Mouse (Mus musculus) layer of hippocampus, adult 18-20 months (tissue): ENCODE results near the gene Mknk2. TPM values are rescaled to one million over a fixed set of nuclear protein-coding genes. Genes with fewer than 3 reads are reported as not detected.
"Not testable (repeated sequence)": the region's sequence is repeated elsewhere in the genome, so short reads cannot be mapped to it uniquely, and the experiment has no call there.

Experiments used
- DNase-seq, 2 experiments: peaks; one replicate each; pipeline ENCODE4 v3.0.0; 2022; ENCODE audit warnings: low spot score in 2 of 2
- total RNA-seq, 2 experiments: library from RNA; stranded (reverse); gene quantifications; 2 replicates each; pipeline ENCODE4 v1.2.3; 2021

The Mknk2 gene
- total RNA-seq, 2 experiments from 2014 or later = 44.7 to 46.1 TPM

DNA sequence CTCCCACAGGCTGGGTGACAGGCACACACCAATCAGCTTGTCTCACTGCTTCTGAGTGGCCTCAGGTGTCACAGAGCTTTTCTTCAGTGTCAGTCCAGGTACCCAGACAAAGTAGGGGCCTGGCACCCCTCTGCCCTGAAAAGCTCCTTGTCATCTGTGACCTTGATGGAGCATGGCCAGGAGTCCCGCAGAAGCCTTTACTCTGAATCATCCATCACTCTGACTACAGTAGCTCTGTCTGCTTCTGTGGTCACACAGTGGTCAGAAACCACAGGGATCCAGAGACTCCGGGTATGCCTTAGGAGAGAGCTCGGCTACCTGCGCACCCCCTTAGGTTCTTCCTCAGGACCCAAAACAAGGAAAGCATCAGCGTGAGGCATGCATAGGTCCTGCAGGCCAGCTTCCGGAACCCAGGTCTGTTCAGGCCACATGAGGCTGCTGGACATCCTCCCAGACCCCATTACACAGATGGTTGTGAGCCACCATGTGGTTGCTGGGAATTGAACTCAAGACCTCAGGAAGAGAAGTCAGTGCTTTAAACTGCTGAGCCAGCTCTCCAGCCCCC lies 24.7 kb downstream of the Mknk2 start:
- no peak for DNase-seq

DNA sequence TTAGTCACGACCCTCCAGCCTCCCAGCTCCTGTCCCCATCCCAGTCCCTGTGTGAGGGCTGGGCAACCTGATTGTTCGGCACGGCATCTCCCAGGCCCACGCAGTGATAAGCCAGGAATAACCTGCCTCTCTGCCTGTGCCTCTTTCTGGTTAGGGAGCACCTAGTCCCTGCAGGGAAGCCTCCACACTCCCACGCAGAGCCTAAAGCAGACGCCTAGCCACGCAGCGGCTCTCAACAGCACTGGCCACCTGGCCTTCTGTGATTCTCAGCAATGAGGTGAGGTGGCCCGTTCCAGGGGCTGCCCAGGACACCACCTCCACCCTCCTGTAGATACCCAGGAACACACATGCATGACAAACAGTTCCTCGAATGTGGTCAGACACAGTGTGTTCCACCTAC lies 27.5 kb downstream of the Mknk2 start:
- no peak for DNase-seq

DNA sequence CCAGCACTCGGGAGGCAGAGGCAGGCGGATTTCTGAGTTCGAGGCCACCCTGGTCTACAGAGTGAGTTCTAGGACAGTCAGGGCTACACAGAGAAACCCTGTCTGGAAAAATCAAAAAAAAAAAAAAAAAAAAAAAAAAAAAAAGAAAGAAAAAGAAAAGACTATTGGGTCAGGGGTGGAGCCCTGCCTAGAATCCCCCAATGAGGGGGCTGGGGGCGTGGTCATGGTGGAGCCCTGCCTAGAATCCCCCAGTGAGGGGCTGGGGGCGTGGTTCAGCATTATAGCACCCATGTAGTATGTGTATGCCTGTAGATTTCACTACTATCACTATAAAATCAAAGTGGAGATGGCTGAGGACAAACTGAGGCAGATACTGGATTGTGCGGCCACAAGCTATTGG lies 28.0 kb downstream of the Mknk2 start:
- DNase-seq = not testable (repeated sequence)

DNA sequence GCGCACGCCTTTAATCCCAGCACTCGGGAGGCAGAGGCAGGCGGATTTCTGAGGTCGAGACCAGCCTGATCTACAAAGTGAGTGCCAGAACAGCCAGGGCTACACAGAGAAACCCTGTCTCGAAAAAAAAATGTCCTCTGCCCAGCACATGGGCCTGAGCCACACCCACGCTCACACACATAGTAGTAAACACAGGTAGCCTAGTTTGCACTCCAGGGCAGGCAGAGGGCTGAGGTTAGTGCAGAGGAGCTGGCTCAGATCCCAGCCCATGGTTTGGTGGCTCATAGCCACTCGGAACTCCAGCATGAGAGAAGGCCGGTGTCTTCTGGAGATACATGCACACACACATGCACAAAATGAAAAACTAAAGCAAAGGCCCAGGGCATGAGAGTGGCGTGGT lies 31.0 kb downstream of the Mknk2 start:
- no peak for DNase-seq

DNA sequence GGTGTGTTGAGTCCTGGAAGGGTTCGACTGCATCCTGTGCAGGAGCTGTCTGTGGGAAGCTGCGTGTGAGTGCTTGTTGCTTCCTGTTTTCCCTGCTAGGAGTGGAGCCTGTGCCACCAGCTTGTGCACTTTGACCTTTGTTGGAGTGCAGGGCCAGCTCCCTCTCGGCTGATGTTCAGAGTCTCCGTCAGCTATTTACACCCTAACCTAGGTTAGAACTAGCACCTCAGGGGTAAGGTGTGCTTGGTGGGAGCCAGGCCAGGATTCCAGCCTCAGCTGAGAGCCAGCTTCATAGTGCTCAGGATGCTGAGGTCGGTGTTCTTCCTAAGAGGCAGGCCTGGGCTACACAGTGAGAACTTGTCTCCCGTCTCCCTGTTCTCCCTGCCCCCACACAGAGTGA lies 42.6 kb downstream of the Mknk2 start:
- DNase-seq = no peak

DNA sequence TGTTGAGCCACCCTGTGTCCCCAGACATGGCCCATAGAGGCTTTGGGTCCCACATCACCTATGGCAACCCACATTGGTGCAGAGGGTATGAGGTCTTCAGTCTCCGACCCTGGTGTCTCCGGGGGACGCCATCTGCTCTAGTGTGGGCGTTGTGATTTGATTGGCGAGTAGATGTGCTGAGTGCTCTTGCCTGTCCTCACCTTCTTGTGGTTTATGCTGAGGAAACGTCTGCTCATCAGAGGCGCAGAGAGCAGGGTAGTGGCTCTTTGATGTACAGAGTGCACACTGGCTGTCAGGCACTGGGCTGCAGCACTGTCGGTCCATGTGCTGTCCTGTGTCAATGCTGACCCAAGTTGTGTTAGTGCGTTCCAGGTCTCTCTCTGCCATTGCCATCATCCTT lies 49.0 kb downstream of the Mknk2 start:
- no peak for DNase-seq

DNA sequence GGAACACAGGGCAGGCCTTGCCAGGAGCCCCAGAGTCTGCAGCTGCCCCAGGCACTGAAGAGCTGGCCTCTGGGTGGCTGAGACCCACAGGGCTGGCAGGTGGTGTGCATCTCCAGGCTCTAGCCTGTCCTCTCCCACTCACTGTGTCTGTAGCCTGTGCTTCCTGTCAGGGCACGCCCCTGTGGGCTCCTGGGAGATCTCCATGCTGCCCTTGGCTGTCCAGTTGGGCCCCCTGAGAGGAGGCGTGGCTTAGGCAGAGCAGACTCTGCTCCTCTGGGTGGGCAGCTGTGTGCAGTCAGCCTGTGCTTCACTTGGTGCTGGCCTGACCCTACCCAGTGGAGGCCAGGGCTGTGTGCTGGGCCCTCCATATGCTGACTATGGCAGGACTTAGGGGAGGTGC lies 50.2 kb downstream of the Mknk2 start:
- no peak for DNase-seq

DNA sequence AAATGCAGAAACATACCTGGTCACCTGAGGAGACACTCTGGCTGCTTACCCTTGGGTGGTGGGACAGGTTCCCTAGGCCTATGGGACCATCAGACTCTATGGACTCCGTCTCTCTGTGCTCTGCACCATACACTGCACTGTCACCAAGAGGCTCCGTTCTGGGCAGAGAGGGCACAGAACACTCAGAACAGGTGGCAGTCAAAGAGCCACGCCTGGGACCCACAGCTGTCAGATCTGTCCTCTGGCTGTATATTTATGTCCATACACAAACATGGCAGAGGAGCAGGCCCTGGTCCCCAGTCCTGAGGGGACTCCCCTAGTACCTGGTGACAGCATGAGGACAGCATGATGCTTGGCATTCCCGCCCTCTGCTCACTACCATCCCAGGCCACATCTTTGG lies 52.1 kb downstream of the Mknk2 start:
- no peak for DNase-seq

DNA sequence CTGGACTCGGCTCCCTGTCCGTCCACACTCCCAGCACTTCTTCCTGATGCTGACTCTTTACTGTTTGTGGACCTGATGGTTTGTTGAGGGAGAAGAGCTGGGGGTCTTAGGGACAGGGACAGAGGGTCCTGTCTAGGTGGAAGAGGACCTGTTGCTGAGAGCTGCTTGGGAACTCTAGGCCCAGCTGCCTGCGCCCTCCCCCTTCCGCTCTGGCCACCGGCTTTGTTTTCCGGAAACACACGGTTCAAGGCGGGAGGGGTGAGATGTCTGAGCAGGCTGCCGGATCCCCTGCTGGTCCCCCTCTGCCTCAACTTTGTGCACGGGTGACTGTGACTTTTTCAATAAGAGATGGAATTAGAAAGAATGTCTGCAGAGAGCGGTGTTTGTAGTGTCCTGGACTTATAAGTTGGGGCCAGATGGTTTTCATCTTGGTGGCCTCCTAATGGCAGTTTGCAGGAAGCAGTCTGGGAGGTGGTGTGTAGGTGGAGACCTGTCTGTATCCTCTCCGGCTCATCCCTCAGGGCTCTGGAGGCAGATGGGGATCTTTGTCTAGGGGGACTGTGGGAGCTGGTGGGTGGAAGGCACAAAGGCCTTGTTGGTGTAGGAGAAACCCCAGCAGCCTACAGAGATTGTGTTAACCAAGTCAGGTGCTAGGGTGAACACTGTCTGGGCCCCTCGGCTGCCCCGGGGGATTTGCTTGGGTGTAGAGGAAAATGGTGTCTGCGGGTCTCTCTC lies 54.3 kb downstream of the Mknk2 start:
- peak in 1 of 2 experiments; percentile 62 for DNase-seq

DNA sequence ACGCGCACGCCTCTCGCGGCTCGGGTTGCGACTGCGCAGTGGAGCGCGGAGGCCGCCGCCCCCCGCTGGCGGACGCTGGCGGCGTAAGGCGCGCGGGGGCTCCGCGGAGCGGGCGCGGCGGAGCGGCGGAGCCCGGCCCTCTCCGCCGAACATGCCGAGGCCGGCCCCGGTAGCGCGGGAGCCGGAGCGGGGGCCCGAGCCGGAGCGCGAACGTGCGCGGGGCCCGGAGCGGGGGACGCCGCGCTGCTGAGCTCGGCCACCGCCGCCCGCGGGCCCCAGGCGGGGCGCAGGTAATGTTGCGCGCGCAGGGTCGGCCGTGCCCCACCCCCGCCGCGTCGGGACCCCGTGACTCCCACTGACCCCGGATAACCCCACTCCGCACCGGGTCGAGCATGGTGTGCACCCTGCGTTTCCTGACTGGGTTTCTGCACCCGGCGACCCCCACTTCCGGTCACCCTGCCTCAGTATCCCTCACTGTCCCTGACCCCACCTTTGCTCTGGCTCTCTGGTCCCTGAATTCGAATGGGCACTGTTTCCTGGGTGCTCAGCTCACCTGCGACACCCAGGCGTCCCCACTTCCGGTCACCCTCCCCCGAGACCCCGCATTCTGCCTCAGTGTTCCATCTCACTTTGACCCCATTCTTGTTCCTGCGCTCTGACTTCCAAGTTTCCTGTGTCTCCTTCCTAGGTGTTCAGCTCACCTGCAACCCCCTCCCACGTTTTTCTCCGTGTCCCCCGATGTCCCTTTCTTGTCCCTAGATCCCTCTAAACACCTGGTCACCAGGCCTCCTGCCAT lies 55.1 kb downstream of the Mknk2 start, which contains the start of gene Csnk1g2:
Gene Csnk1g2 (plus strand): TSS at position 178 of the 796 bp plus-strand sequence.
- peak in 1 of 2 experiments; percentile 53 for DNase-seq

DNA sequence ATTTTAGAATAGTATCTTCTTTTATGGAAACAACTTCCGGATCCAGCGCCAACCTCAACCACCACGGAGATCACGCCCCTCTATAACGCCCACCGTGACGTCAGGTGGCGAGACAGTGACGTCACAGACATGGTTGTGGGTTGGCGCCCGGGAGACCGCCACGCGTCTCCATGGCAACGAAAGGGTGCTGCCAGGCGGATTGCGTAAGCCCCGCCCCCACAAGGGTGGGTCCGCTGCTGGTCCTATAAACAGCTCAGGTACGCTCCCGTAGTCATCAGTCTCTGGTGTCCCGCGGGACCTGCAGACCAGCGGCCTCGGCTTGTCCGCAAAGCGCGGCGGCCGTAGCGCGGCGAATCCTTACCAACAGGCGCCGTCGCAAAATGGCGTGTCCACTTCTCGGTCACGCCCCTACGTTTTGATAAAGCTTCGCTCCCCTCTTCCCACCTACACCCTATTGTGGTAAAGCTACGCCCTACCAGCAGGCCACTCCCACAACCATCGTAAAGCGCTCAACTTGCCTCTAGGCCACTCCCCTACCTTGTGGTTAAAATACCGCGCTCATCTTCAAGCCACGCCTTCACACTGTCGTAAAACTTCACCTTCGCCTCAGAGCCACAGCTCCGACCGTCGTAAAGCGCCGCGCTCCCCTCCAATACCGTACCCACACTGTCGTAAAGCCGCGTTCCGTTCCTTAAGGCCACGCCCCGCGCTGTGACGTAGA lies 55.8 kb downstream of the Mknk2 start:
- DNase-seq = peak; percentile 99 to 100

DNA sequence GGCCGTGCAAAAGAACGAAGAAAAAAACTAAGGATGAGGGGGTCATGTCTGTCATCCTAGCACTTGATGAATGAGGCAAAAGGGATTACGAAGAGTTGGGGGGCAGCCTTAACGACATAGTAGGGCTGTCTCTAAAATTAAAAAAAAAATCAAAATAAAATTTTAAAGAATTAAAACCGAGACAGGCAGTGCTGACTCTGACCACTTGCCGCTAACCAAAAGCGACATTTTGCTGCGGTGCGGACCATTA lies 56.3 kb downstream of the Mknk2 start:
- DNase-seq = no peak

DNA sequence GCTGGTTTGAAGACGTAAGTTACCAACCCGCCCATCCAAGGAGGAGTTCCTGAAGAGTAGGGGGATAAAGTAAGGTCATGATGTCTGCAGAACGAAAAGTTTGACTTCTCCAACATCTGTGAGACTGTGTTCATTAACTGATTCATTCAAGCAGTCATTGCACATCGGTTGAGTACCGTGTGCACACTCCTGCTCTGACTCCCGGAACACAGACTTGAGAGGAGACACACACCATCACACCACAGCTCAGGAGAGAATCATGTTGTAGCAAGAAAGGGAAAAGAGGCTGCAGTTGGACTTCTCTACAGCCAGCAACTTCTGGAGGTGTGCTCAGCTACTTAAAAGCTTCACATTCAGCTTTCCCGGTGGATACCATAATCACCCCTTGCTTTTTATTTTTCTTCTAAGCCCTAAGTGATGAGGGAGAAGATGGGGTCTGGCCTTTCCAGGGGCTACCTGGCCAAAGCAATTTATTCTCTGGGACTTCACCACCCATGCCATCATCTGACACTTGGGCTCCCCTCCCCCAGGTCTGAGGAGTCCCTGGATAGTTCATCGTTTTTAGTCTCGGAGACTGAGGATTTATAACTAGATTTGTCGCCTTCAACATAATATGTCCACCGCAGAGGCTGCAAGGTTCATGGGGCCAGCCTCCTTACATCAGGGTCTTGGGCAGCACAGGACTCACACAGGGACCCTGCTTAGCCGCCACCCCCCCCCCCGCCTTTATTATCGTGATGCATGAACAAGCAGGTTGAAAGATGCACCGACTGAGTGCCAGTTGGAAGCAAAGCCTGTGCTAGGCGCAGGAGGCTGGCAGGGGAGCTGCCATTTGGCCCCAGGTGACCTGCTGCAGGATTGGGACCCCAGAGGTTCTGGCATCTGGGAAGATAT lies 56.9 kb downstream of the Mknk2 start:
- no peak for DNase-seq

DNA sequence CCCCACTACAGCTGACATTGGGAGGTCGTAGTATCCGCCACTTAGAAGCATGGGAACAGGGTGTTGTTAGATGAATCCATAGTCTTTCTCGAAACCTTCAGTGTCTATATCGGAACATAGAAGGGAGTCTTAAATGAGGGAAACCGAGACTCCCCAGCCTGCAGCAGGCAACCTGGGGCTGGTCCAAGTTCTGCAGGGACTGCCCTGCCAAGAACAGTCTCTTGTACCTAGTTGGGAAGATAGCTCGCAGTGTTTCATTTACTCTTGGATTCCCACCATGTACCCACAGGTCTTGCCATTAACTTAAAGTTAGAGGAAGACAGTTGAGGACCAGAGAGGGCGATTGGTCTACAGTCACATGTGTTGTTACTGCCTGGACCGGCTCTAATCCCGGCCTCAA lies 57.5 kb downstream of the Mknk2 start:
- no peak for DNase-seq

DNA sequence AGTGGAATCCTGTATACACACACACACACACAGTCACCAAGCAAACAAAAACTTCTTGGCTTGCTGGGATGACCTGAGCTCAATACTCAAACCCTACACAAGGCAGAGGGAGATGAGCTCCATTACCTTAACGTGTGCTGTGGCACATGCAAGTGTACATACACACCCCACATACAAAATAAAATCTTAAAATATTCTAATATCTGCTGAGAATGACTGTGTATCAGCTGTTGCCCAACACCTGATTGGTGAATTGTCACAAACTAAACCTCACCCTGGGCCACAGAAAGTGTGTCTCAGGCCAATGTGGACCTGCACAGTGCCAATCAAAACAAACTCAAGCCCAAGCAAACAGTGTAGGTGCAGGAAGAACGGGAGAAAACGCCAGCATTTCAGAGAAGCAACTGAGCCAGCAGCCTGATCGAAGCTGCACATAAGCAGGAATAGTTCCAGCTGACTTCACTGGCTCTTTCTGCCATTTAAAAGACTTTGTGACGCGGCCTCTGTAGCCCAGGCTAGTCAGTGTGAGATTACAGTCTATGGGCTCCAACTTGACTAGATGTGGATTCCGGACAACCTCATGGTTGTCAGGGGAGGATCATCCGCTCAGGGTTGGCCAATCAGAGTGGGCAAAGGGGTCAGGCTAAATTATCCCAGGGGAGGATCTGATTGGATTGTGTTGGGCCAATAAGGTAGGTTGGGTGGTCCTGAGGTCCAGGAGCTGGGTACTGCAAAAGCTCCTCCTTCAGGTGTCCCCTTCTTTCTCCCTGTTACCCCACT lies 58.3 kb downstream of the Mknk2 start:
- no peak for DNase-seq

DNA sequence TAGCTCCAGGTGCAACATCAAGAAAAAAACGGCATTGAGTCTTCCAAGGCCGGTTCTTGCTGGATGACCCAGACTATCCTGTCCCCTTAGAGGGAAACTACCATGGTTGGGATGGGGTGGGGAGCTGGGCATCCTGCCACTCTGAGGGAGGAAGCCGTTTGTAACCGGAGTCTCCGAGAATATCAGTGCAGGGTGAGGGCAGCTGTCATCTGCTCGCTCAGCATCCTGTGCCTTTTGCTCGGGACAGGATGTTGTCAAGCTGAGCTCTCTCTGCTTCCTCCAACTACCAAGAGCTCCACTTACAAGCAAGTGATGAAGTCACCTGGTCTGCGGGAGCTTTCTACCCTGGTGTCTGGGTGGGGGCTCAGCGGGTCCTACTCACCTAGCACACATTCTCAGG lies 59.7 kb downstream of the Mknk2 start:
- no peak for DNase-seq
